Mouse (Mus musculus) G1E (cell line): ENCODE measurements around the gene Rnf181.

Experiments
- CTCF ChIP-seq: IDR thresholded peaks from 2 replicates; pipeline ENCODE4 v1.5.1; 2012; ENCODE audit warnings: low read depth, low read length, inconsistent platforms, mixed read lengths
- POLR2AphosphoS5 ChIP-seq: IDR thresholded peaks from 2 replicates; pipeline ENCODE4 v1.6.1; 2012; ENCODE audit warnings: low read depth, low read length, inconsistent platforms; ENCODE audit not compliant: insufficient replicate concordance

- TF ChIP-seq POLR2AphosphoS5 (0 out of 2 replicates have a peak, but pooled peaks have one; percentile 35), CTCF (no peak)
Measured at GRCm38 (mm10) chr6:72370091-72370490, 3.3 kb upstream of the Rnf181 start.
